In the genomic region with DNA sequence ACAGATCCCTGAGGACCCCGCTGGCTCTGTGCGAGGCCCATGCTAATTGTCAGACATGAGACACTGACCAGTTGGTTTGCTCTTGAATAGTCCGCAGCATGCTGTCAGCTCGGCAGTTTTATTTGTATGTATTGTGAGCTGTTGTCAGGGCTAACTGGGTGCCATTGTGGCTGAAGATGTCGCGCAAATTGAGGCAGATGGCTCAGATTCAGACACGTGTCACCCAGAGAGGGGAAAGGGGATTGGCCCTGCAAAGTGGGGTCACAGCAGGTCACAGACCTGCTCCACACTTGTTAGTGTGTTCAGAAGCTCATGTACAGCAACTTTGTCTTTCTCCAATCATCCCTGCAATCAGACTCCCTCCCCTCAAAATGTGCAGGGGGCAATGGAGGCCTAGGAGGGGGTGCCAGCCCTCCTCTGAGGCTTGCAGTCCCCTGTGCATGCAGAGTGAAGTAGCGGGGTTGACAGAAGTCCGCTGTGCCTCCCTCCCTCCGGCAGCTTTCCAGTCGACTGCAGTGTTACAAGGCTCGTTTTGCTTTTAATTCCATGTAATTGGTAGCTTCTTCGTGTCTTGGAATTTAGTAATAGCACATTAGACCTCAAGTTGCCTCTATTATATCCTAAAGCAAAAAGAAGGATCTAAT, we compare ENCODE assay signal across 12 mouse cellular contexts.
A peak's percentile ranks its signal among the peaks of the same experiment; 100 is the strongest.
DNase-seq lines count a peak whose midpoint lies in the region; ATAC-seq and TF ChIP-seq lines count a peak whose summit lies in the region.
"Had no signal": no experiment of that assay in that cellular context is flagged by ENCODE, and none has a peak within 500 bp of the region (broad histone marks: within the 10 kb centered on the region; RNA-seq: fewer than 3 reads in every experiment).

No protein-coding gene starts in this region.

- H3K36me3 ChIP-seq in midbrain, embryonic 10.5 days, result peaks cover 6% of the 10 kb centered on the region
- no peaks in the 10 kb centered on the region for H3K36me3 ChIP-seq in midbrain, postnatal 0 days (ENCODE audit: insufficient read depth, low read length)
- peaks cover 15% of the 10 kb centered on the region for H3K36me3 ChIP-seq in forebrain, embryonic 10.5 days (replicated peaks)
- H3K36me3 ChIP-seq: lung, embryonic 15.5 days had no signal

- H3K9ac ChIP-seq in midbrain, postnatal 0 days (replicated peaks; ENCODE audit: low read length, poor library complexity, severe bottlenecking), result no peak overlapping the region
- H3K9ac ChIP-seq: embryonic facial prominence, embryonic 13.5 days; lung, embryonic 15.5 days had no signal

- H3K4me2 ChIP-seq in midbrain, postnatal 0 days (ENCODE audit: low read depth, low read length, poor library complexity, severe bottlenecking), result no peak overlapping the region
- H3K4me2 ChIP-seq: embryonic facial prominence, embryonic 13.5 days; lung, embryonic 15.5 days had no signal

- no peak for ATAC-seq in midbrain, postnatal 0 days (ENCODE audit: low FRiP score)

- H3K27ac ChIP-seq in midbrain, embryonic 10.5 days (replicated peaks), result 0 out of 2 replicates have a peak overlapping the region, but pooled peaks have one; percentile 42
- H3K27ac ChIP-seq in midbrain, postnatal 0 days (ENCODE audit: low read depth, low read length), result no peak overlapping the region
- no peak overlapping the region for H3K27ac ChIP-seq in forebrain, embryonic 10.5 days
- H3K27ac ChIP-seq: embryonic facial prominence, embryonic 13.5 days; lung, embryonic 15.5 days had no signal

- peaks cover 44% of the 10 kb centered on the region for H3K4me1 ChIP-seq in midbrain, embryonic 10.5 days
- no peaks in the 10 kb centered on the region for H3K4me1 ChIP-seq in midbrain, postnatal 0 days (ENCODE audit: insufficient read depth, low read length)
- H3K4me1 ChIP-seq in forebrain, embryonic 10.5 days, result peaks cover 58% of the 10 kb centered on the region

- 24% methylated on average over 13 of the region's 13 CpGs for WGBS in midbrain, embryonic 10.5 days
- WGBS in midbrain, postnatal 0 days, result 29% methylated on average over 13 of the region's 13 CpGs
- 14% methylated on average over 13 of the region's 13 CpGs for WGBS in forebrain, embryonic 10.5 days

- no peak for TF ChIP-seq CTCF in midbrain, postnatal 0 days (IDR thresholded peaks at IDR 0.05)

- DNase-seq in midbrain, embryonic 10.5 days (ENCODE audit: low spot score), result peak; percentile 63
- DNase-seq in midbrain, postnatal 0 days (ENCODE audit: low spot score), result no peak
- peak; percentile 43 for DNase-seq in forebrain, embryonic 10.5 days (ENCODE audit: extremely low spot score, low spot score)
- peak; percentile 73 for DNase-seq in mesoderm, embryonic 11.5 days (ENCODE audit: low read depth, low spot score)
- DNase-seq in retina, postnatal 1 day, result peak; percentile 88
- no peak for DNase-seq in right cerebral cortex, postnatal 14 days
- no peak for DNase-seq in urinary bladder, adult 2 months (ENCODE audit: low spot score)
- DNase-seq: cerebellum, adult 8-10 months had no signal

- no peaks in the 10 kb centered on the region for H3K9me3 ChIP-seq in midbrain, embryonic 10.5 days (replicated peaks)
- no peaks in the 10 kb centered on the region for H3K9me3 ChIP-seq in midbrain, postnatal 0 days (ENCODE audit: low read length)
- H3K9me3 ChIP-seq in forebrain, embryonic 10.5 days, result no peaks in the 10 kb centered on the region
- H3K9me3 ChIP-seq: embryonic facial prominence, embryonic 13.5 days; G1E; lung, embryonic 15.5 days; megakaryocyte, embryonic 14.5 days had no signal

- 0 out of 2 replicates have a peak overlapping the region, but pooled peaks have one; percentile 7 for H3K4me3 ChIP-seq in midbrain, embryonic 10.5 days
- H3K4me3 ChIP-seq in midbrain, postnatal 0 days (ENCODE audit: low read depth, low read length), result no peak overlapping the region
- H3K4me3 ChIP-seq in forebrain, embryonic 10.5 days, result no peak overlapping the region
- H3K4me3 ChIP-seq: embryonic facial prominence, embryonic 13.5 days; lung, embryonic 15.5 days; megakaryocyte, embryonic 14.5 days had no signal

- H3K27me3 ChIP-seq in midbrain, embryonic 10.5 days (ENCODE audit: low read depth, poor library complexity, severe bottlenecking), result peaks cover 99% of the 10 kb centered on the region
- peaks cover 6% of the 10 kb centered on the region; the same call in 1 of the 2 replicates for H3K27me3 ChIP-seq in midbrain, postnatal 0 days (ENCODE audit: insufficient read depth, low read length)
- peaks cover 97% of the 10 kb centered on the region for H3K27me3 ChIP-seq in forebrain, embryonic 10.5 days (ENCODE audit: poor library complexity, severe bottlenecking)
- H3K27me3 ChIP-seq: embryonic facial prominence, embryonic 13.5 days; lung, embryonic 15.5 days; megakaryocyte, embryonic 14.5 days had no signal

Comparison
In these comparisons a context has a peak if more than half of its experiments do, and no peak if none do; other contexts are left out.
1. DNase-seq: peak in midbrain, embryonic 10.5 days (single experiment), forebrain, embryonic 10.5 days (single experiment), mesoderm, embryonic 11.5 days (single experiment) and retina, postnatal 1 day (single experiment); none in midbrain, postnatal 0 days (single experiment), right cerebral cortex, postnatal 14 days (single experiment) and urinary bladder, adult 2 months (single experiment).